Mouse (Mus musculus): ENCODE measurements around the gene Catsperd. TPM values are rescaled to one million over a fixed set of nuclear protein-coding genes. Genes with fewer than 3 reads are reported as not detected.

Gene Catsperd
- polyA plus RNA-seq (2014; fragmentation: Nextera tagmentation; extraction: Ambion mirVana), result 0.46 and 0.50 TPM in 2 replicates

- peak within 1 kb of the TSS; percentile 6 to 46; a peak in 2 of 4 replicates for H3K27ac ChIP-seq (replicated peaks in 1 of 2; ENCODE audit: control insufficient read depth in 1 of 2, insufficient read depth in 1 of 2, low read depth in 2 of 2, low read length in 2 of 2)
- H3K9ac ChIP-seq (ENCODE audit: low read length), result peak within 1 kb of the TSS; percentile 59
- ATAC-seq (ENCODE audit: insufficient number of reproducible peaks, insufficient read depth, low FRiP score, low read depth), result no peak
- H3K36me3 ChIP-seq (ENCODE audit: control insufficient read depth, insufficient read depth, low read length), result peaks cover 14% of the 10 kb centered on the region
- 11% methylated on average over 26 of the region's 26 CpGs for WGBS
- no peaks in the 10 kb centered on the region for H3K9me3 ChIP-seq (ENCODE audit: control insufficient read depth, low read length)
- H3K27me3 ChIP-seq (ENCODE audit: control insufficient read depth, insufficient read depth, low read length), result no peaks in the 10 kb centered on the region
- peaks cover 10 to 20% of the 10 kb centered on the region in 2 experiments for H3K4me1 ChIP-seq (ENCODE audit: control insufficient read depth in 2 of 2, insufficient read depth in 2 of 2, low read length in 2 of 2)
- H3K4me3 ChIP-seq (ENCODE audit: control insufficient read depth in 1 of 2, insufficient read depth in 1 of 2, low read depth in 1 of 2, low read length in 2 of 2), result peak within 1 kb of the TSS; percentile 82 to 94
- peak within 1 kb of the TSS; percentile 96 for H3K4me2 ChIP-seq (ENCODE audit: low read length)
Observed at GRCm38 (mm10) chr17:56627530-56628277, at the start of gene Catsperd. TSS of gene Catsperd (plus strand) at chr17:56628143.

GRCm38 (mm10) chr17:56583071-56583470 is 44.9 kb upstream of the Catsperd start:
- H3K4me2 ChIP-seq (ENCODE audit: low read length), result peak overlapping the region; percentile 84
- H3K4me3 ChIP-seq (ENCODE audit: control insufficient read depth in 1 of 2, insufficient read depth in 1 of 2, low read depth in 1 of 2, low read length in 2 of 2), result peak overlapping the region; percentile 64 to 95
- no peaks in the 10 kb centered on the region for H3K9me3 ChIP-seq (ENCODE audit: control insufficient read depth, low read length)
- H3K9ac ChIP-seq (ENCODE audit: low read length), result peak overlapping the region; percentile 94
- H3K27me3 ChIP-seq (ENCODE audit: control insufficient read depth, insufficient read depth, low read length), result no peaks in the 10 kb centered on the region
- ATAC-seq (ENCODE audit: insufficient number of reproducible peaks, insufficient read depth, low FRiP score, low read depth), result no peak
- H3K4me1 ChIP-seq (ENCODE audit: control insufficient read depth in 2 of 2, insufficient read depth in 2 of 2, low read length in 2 of 2), result peaks cover 11 to 39% of the 10 kb centered on the region in 2 experiments
- H3K36me3 ChIP-seq (ENCODE audit: control insufficient read depth, insufficient read depth, low read length), result peaks cover 69% of the 10 kb centered on the region
- peak overlapping the region in 1 of 2 experiments; percentile 96; a peak in 1 of 4 replicates for H3K27ac ChIP-seq (replicated peaks in 1 of 2; ENCODE audit: control insufficient read depth in 1 of 2, insufficient read depth in 1 of 2, low read depth in 2 of 2, low read length in 2 of 2)
- 85% methylated on average over 1 of the region's 1 CpGs for WGBS

- Histone ChIP-seq H3K4me3 (ENCODE audit: control insufficient read depth in 1 of 2, insufficient read depth in 1 of 2, low read depth in 1 of 2, low read length in 2 of 2) (peak overlapping the region; percentile 64 to 95), H3K4me1 (ENCODE audit: control insufficient read depth in 2 of 2, insufficient read depth in 2 of 2, low read length in 2 of 2) (peaks cover 11 to 39% of the 10 kb centered on the region in 2 experiments), H3K27me3 (ENCODE audit: control insufficient read depth, insufficient read depth, low read length) (no peaks in the 10 kb centered on the region), H3K9ac (ENCODE audit: low read length) (peak overlapping the region; percentile 94), H3K36me3 (ENCODE audit: control insufficient read depth, insufficient read depth, low read length) (peaks cover 69% of the 10 kb centered on the region), H3K4me2 (ENCODE audit: low read length) (peak overlapping the region; percentile 84), H3K27ac (replicated peaks in 1 of 2; ENCODE audit: control insufficient read depth in 1 of 2, insufficient read depth in 1 of 2, low read depth in 2 of 2, low read length in 2 of 2) (peak overlapping the region; percentile 76 to 96), H3K9me3 (ENCODE audit: control insufficient read depth, low read length) (no peaks in the 10 kb centered on the region)
- WGBS, result under 1% methylated on average over 32 of the region's 33 CpGs
- ATAC-seq (ENCODE audit: insufficient number of reproducible peaks, insufficient read depth, low FRiP score, low read depth), result no peak
Observed at GRCm38 (mm10) chr17:56583611-56584256, 44.2 kb upstream of the Catsperd start.

DNA sequence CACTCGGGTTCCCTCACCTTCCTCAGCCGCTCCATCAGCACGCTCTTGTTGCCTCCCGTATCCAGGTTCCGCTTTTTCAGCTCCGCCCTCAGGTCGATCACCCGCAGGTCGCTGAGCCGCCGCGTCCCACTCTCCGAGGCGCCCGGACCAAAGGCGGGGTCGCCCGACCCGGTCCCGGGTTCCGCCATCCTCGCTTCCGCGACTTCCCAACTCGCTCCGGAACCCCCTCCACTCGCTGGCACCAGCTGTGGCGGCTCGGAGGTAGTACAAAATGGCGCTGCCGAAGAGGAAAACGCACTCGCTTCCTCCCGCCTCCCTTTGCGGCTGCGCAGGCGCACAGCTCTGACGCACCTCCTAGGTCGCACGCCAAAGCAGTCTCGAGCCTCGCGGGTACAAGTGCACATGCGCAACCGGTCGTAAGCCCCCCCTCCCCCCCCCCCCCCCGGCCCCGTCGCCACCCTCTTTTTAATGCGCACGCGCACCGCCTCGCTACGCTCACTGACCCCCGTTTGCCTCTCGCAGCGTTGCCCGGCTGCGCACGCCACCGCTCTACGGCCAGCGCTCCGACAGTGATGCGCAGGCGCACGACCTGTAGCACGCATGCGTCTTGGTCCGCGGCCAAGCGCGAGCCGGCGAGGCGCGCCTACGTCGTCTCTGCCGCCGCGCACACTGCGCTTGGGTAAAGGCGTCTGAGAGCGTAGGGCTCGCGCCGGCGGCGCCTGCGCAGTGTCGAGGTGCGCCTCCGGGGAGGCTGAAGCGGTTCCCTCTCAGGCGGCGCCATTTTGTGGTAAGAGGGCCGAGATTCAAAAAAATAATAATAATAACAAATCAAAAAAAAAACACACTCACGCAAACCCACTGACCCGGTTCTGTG is 43.4 kb upstream of the Catsperd start, which contains the start of the genes Safb2 and Safb:
Gene Safb2 (minus strand): TSS at position 329 of the 874 bp plus-strand sequence.
Gene Safb (plus strand): TSS at position 569 of the 874 bp plus-strand sequence.
- Histone ChIP-seq H3K36me3 (ENCODE audit: control insufficient read depth, insufficient read depth, low read length) (peaks cover 69% of the 10 kb centered on the region), H3K9ac (ENCODE audit: low read length) (peak within 1 kb of the TSS; percentile 95), H3K27ac (replicated peaks in 1 of 2; ENCODE audit: control insufficient read depth in 1 of 2, insufficient read depth in 1 of 2, low read depth in 2 of 2, low read length in 2 of 2) (peak within 1 kb of the TSS; percentile 83 to 96), H3K4me2 (ENCODE audit: low read length) (peak within 1 kb of the TSS; percentile 84), H3K27me3 (ENCODE audit: control insufficient read depth, insufficient read depth, low read length) (no peaks in the 10 kb centered on the region), H3K9me3 (ENCODE audit: control insufficient read depth, low read length) (no peaks in the 10 kb centered on the region), H3K4me3 (ENCODE audit: control insufficient read depth in 1 of 2, insufficient read depth in 1 of 2, low read depth in 1 of 2, low read length in 2 of 2) (peak within 1 kb of the TSS; percentile 80 to 95), H3K4me1 (ENCODE audit: control insufficient read depth in 2 of 2, insufficient read depth in 2 of 2, low read length in 2 of 2) (peaks cover 11 to 39% of the 10 kb centered on the region in 2 experiments)
- WGBS, result under 1% methylated on average over 98 of the region's 101 CpGs
- peak; percentile 93 for ATAC-seq (ENCODE audit: insufficient number of reproducible peaks, insufficient read depth, low FRiP score, low read depth)

- no peak for ATAC-seq (ENCODE audit: insufficient number of reproducible peaks, insufficient read depth, low FRiP score, low read depth)
- Histone ChIP-seq H3K36me3 (ENCODE audit: control insufficient read depth, insufficient read depth, low read length) (peaks cover 69% of the 10 kb centered on the region), H3K27ac (replicated peaks in 1 of 2; ENCODE audit: control insufficient read depth in 1 of 2, insufficient read depth in 1 of 2, low read depth in 2 of 2, low read length in 2 of 2) (peak overlapping the region; percentile 83 to 94)
Observed at GRCm38 (mm10) chr17:56585171-56585821, 42.6 kb upstream of the Catsperd start.

DNA sequence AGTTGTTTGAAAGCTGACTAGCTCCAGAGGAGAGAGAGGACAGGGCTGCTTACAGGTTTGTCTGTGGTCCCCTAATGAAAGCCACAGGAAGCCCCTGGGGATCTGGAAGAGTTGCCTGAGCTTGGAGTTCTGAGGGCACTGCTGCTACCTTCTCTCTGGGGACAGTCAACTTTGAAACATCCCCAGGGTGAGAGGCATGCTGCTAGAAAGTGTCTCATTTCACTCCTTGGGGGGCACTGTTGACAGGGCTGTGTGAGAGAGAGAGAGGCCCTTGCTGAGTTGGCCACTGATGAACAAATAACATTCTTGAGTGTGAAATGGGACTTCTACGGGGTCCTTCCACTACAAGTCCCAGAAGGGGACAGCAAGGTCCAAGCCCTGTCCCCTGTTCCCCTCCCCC is 40.2 kb upstream of the Catsperd start:
- H3K4me3 ChIP-seq (ENCODE audit: control insufficient read depth in 1 of 2, insufficient read depth in 1 of 2, low read depth in 1 of 2, low read length in 2 of 2), result no peak overlapping the region
- H3K27me3 ChIP-seq (ENCODE audit: control insufficient read depth, insufficient read depth, low read length), result no peaks in the 10 kb centered on the region
- no peaks in the 10 kb centered on the region for H3K9me3 ChIP-seq (ENCODE audit: control insufficient read depth, low read length)
- WGBS, result 33% methylated on average over 1 of the region's 1 CpGs
- peak overlapping the region; percentile 1; the same call in 1 of the 2 replicates for H3K9ac ChIP-seq (ENCODE audit: low read length)
- no peak overlapping the region for H3K27ac ChIP-seq (replicated peaks in 1 of 2; ENCODE audit: control insufficient read depth in 1 of 2, insufficient read depth in 1 of 2, low read depth in 2 of 2, low read length in 2 of 2)
- no peak overlapping the region for H3K4me2 ChIP-seq (ENCODE audit: low read length)
- H3K36me3 ChIP-seq (ENCODE audit: control insufficient read depth, insufficient read depth, low read length), result peaks cover 69% of the 10 kb centered on the region
- peaks cover 11 to 29% of the 10 kb centered on the region in 2 experiments for H3K4me1 ChIP-seq (ENCODE audit: control insufficient read depth in 2 of 2, insufficient read depth in 2 of 2, low read length in 2 of 2)
- ATAC-seq (ENCODE audit: insufficient number of reproducible peaks, insufficient read depth, low FRiP score, low read depth), result no peak

More at GRCm38 (mm10) chr17:56585171-56585821, 42.6 kb upstream of the Catsperd start:
- H3K4me2 ChIP-seq (ENCODE audit: low read length), result peak overlapping the region; percentile 81
- WGBS, result under 1% methylated on average over 61 of the region's 61 CpGs
- H3K9ac ChIP-seq (ENCODE audit: low read length), result peak overlapping the region; percentile 95
- no peaks in the 10 kb centered on the region for H3K27me3 ChIP-seq (ENCODE audit: control insufficient read depth, insufficient read depth, low read length)
- H3K4me1 ChIP-seq (ENCODE audit: control insufficient read depth in 2 of 2, insufficient read depth in 2 of 2, low read length in 2 of 2), result peaks cover 11 to 39% of the 10 kb centered on the region in 2 experiments
- peak overlapping the region; percentile 80 to 95 for H3K4me3 ChIP-seq (ENCODE audit: control insufficient read depth in 1 of 2, insufficient read depth in 1 of 2, low read depth in 1 of 2, low read length in 2 of 2)
- no peaks in the 10 kb centered on the region for H3K9me3 ChIP-seq (ENCODE audit: control insufficient read depth, low read length)

Data from heart, embryonic 14.5 days (tissue).